Comparison of ENCODE assay signal across 10 mouse cellular contexts in the genomic region with DNA sequence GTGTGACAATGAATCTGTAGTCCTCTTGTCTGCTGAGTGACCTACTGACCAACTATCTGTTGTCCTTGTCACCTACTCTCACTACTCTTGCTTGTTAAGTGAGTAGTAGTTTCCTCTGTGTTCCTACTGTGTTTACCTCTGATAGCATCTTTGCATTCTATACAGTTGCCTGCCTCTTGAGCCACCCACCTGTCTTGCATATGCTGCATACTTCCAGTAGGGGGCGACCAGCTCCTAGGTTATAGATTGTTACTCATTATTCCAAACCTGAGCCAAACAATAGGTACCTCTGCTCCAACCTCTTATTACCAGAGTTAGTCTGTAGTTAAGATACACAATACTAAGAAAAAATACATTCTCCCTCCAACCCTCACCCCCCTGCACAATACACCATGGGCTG. TPM values are rescaled to one million over a fixed set of nuclear protein-coding genes. Genes with fewer than 3 reads are reported as not detected.
A peak's percentile ranks its signal among the peaks of the same experiment; 100 is the strongest.
DNase-seq lines count a peak whose midpoint lies in the region; ATAC-seq and TF ChIP-seq lines count a peak whose summit lies in the region.
"Had no signal": no experiment of that assay in that cellular context is flagged by ENCODE, and none has a peak within 500 bp of the region (broad histone marks: within the 10 kb centered on the region; RNA-seq: fewer than 3 reads in every experiment).

No protein-coding gene starts in this region.

- peak; percentile 88 for TF ChIP-seq CTCF in layer of hippocampus, adult 2 months (conservative IDR thresholded peaks at IDR 0.05)
- TF ChIP-seq CTCF in MEL (IDR thresholded peaks at IDR 0.05 in 2 of 3, conservative IDR thresholded peaks at IDR 0.05 in 1 of 3; ENCODE audit: control insufficient read depth in 1 of 3, insufficient read depth in 1 of 3, low read depth in 2 of 3, low read length in 3 of 3, poor library complexity in 1 of 3, severe bottlenecking in 1 of 3), result peak; percentile 70 to 94 (median 85)
- TF ChIP-seq CTCF in liver, postnatal 0 days (IDR thresholded peaks at IDR 0.05; ENCODE audit: low read depth), result peak; percentile 80

- no peaks in the 10 kb centered on the region for H3K4me1 ChIP-seq in MEL (ENCODE audit: control insufficient read depth in 1 of 2, insufficient read depth in 2 of 2, low read length in 2 of 2)
- H3K4me1 ChIP-seq in liver, postnatal 0 days (ENCODE audit: insufficient read depth), result no peaks in the 10 kb centered on the region
- H3K4me1 ChIP-seq: embryonic facial prominence, embryonic 15.5 days had no signal

- intact Hi-C loops in gastrocnemius, postnatal 36 days (cut with DNase I), result no loop called here

- H3K4me2 ChIP-seq in liver, postnatal 0 days (ENCODE audit: low read depth, low read length), result no peak overlapping the region
- H3K4me2 ChIP-seq: embryonic facial prominence, embryonic 15.5 days had no signal

- H3K79me2 ChIP-seq in MEL (ENCODE audit: control insufficient read depth, insufficient read depth, low read length, poor library complexity), result no peaks in the 10 kb centered on the region

- H3K27ac ChIP-seq in layer of hippocampus, adult 2 months, result no peak overlapping the region
- H3K27ac ChIP-seq in MEL (ENCODE audit: control insufficient read depth, low read depth, low read length), result no peak overlapping the region
- H3K27ac ChIP-seq in liver, postnatal 0 days (ENCODE audit: low read depth), result no peak overlapping the region
- H3K27ac ChIP-seq: embryonic facial prominence, embryonic 15.5 days; macrophage had no signal

- no peaks in the 10 kb centered on the region for H3K36me3 ChIP-seq in MEL (ENCODE audit: control insufficient read depth in 1 of 2, insufficient read depth in 2 of 2, low read length in 2 of 2)
- no peaks in the 10 kb centered on the region for H3K36me3 ChIP-seq in liver, postnatal 0 days (replicated peaks; ENCODE audit: insufficient read depth, low read length)
- H3K36me3 ChIP-seq: embryonic facial prominence, embryonic 15.5 days had no signal

- TF ChIP-seq POLR2A in MEL (IDR thresholded peaks at IDR 0.05; ENCODE audit: control insufficient read depth in 1 of 2, insufficient read depth in 1 of 2, low read depth in 1 of 2, low read length in 2 of 2, poor library complexity in 1 of 2), result no peak

- no peak for DNase-seq in layer of hippocampus, adult 2 months (ENCODE audit: low spot score in 2 of 2)
- no peak for DNase-seq in layer of hippocampus, adult 11-12 months (ENCODE audit: low spot score)
- peak; percentile 60 for DNase-seq in MEL (ENCODE audit: low read depth, low spot score)
- DNase-seq in embryo, embryonic 10.5 days (ENCODE audit: low spot score), result peak; percentile 61
- DNase-seq in liver, postnatal 0 days, result no peak
- DNase-seq in Muller cell, postnatal 12 days (ENCODE audit: inconsistent ontology term), result no peak
- no peak for DNase-seq in gastrocnemius, postnatal 36 days
- no peak for DNase-seq in left cerebral cortex, adult 11 months (ENCODE audit: low spot score)

- no peak; the same call in 1 of the 2 replicates for ATAC-seq in liver, postnatal 0 days

- no peak overlapping the region for H3K4me3 ChIP-seq in layer of hippocampus, adult 2 months
- no peak overlapping the region for H3K4me3 ChIP-seq in MEL (ENCODE audit: control insufficient read depth in 1 of 2, insufficient read depth in 1 of 2, low read depth in 2 of 2, low read length in 2 of 2)
- H3K4me3 ChIP-seq in liver, postnatal 0 days (ENCODE audit: low read depth, low read length), result no peak overlapping the region
- H3K4me3 ChIP-seq: embryonic facial prominence, embryonic 15.5 days had no signal

- TF ChIP-seq EP300 in MEL (IDR thresholded peaks at IDR 0.05; ENCODE audit: low read depth in 1 of 2, low read length in 2 of 2), result no peak
- no peak for TF ChIP-seq EP300 in liver, postnatal 0 days (IDR thresholded peaks at IDR 0.05; ENCODE audit: low read depth)

- no peaks in the 10 kb centered on the region for H3K9me3 ChIP-seq in MEL (replicated peaks; ENCODE audit: insufficient read depth, low read length)
- H3K9me3 ChIP-seq in liver, postnatal 0 days (ENCODE audit: low read length), result no peaks in the 10 kb centered on the region
- H3K9me3 ChIP-seq: embryonic facial prominence, embryonic 15.5 days had no signal

- H3K9ac ChIP-seq in MEL (ENCODE audit: control insufficient read depth, low read depth, low read length, poor library complexity, severe bottlenecking), result no peak overlapping the region
- H3K9ac ChIP-seq in liver, postnatal 0 days (replicated peaks), result no peak overlapping the region
- H3K9ac ChIP-seq: embryonic facial prominence, embryonic 15.5 days had no signal

- peaks cover 18 to 23% of the 10 kb centered on the region in 2 experiments for H3K27me3 ChIP-seq in MEL (ENCODE audit: control insufficient read depth in 1 of 2, insufficient read depth in 2 of 2, low read length in 2 of 2)
- 0 out of 2 replicates have a peak, but pooled peaks cover 6% of the 10 kb centered on the region for H3K27me3 ChIP-seq in liver, postnatal 0 days (ENCODE audit: insufficient read depth, low read length)

- TF ChIP-seq RAD21 in MEL (IDR thresholded peaks at IDR 0.05; ENCODE audit: low read depth, low read length), result peak; percentile 86

- WGBS in liver, postnatal 0 days (ENCODE audit: insufficient replicate concordance), result 0% methylated on average over 1 of the region's 1 CpGs

TF ChIP-seq in MEL, 35 proteins besides CTCF, POLR2A, EP300 and RAD21:
- TF ChIP-seq MAFK (IDR thresholded peaks at IDR 0.05; ENCODE audit: borderline replicate concordance, low read depth, low read length) (no peak), HCFC1 (IDR thresholded peaks at IDR 0.05; ENCODE audit: low read depth, low read length) (no peak), ZC3H11A (IDR thresholded peaks at IDR 0.05; ENCODE audit: low read depth, low read length) (peak; percentile 59; the same call in 1 of the 2 replicates), SMC3 (IDR thresholded peaks at IDR 0.05; ENCODE audit: low read depth, low read length) (peak; percentile 67), MAX (IDR thresholded peaks at IDR 0.05; ENCODE audit: low read length) (no peak), MYC (IDR thresholded peaks at IDR 0.05; ENCODE audit: low read depth, low read length) (no peak), RCOR1 (IDR thresholded peaks at IDR 0.05; ENCODE audit: low read depth, low read length) (no peak), SIN3A (IDR thresholded peaks at IDR 0.05; ENCODE audit: low read length) (no peak), KAT2A (conservative IDR thresholded peaks at IDR 0.05; ENCODE audit: low read depth, low read length) (no peak), CHD1 (IDR thresholded peaks at IDR 0.05; ENCODE audit: low read depth, low read length) (no peak), NRF1 (IDR thresholded peaks at IDR 0.05; ENCODE audit: insufficient read depth, low read depth, low read length, poor library complexity, severe bottlenecking) (no peak), UBTF (IDR thresholded peaks at IDR 0.05; ENCODE audit: borderline replicate concordance, insufficient read depth, low read depth, low read length) (no peak)

RNA-seq across cellular contexts. Expression of gene Robo4, which starts 4.7 kb away (rescaled TPM):
- 1 to 10 TPM; 4.9 to 5.8 TPM for total RNA-seq in layer of hippocampus, adult 2 months (2021)
- total RNA-seq in MEL (2012; rRNA removed), result not detected in 2 replicates
- not detected for polyA plus RNA-seq in MEL (2012; ENCODE audit: insufficient read depth in 1 of 2, insufficient read length in 2 of 2, low read depth in 1 of 2, low replicate concordance in 2 of 2, missing spikeins in 1 of 2)
- 2.5 and 3.5 TPM in 2 replicates for polyA plus RNA-seq in liver, postnatal 0 days (2015; fragmentation: Nextera tagmentation; extraction: Ambion mirVana)
- total RNA-seq in gastrocnemius, postnatal 36 days (2021), result 1 to 10 TPM; 8.2 to 8.6 TPM
- polyA plus RNA-seq: macrophage had no signal

RNA-seq across cellular contexts. Expression of gene Robo3, which starts 26.7 kb away (rescaled TPM):
- total RNA-seq in layer of hippocampus, adult 2 months (2021), result 10 to 100 TPM; 14.8 to 19.0 TPM
- total RNA-seq in MEL (2012; rRNA removed), result not detected in 2 replicates
- not detected for polyA plus RNA-seq in MEL (2012; ENCODE audit: insufficient read depth in 1 of 2, insufficient read length in 2 of 2, low read depth in 1 of 2, low replicate concordance in 2 of 2, missing spikeins in 1 of 2)
- polyA plus RNA-seq in liver, postnatal 0 days (2015; fragmentation: Nextera tagmentation; extraction: Ambion mirVana), result 0.05 and 0.06 TPM in 2 replicates
- not detected for total RNA-seq in gastrocnemius, postnatal 36 days (2021)
- polyA plus RNA-seq: macrophage had no signal

RNA-seq across cellular contexts. Expression of gene Hepacam, which starts 39.2 kb away (rescaled TPM):
- total RNA-seq in layer of hippocampus, adult 2 months (2021), result 10 to 100 TPM; 65.9 to 68.1 TPM
- total RNA-seq in MEL (2012; rRNA removed), result 0.04 TPM in 1 of 2 replicates, not detected in the other
- under 1 TPM in 1 of 2 experiments, not detected in 1; 0.01 TPM for polyA plus RNA-seq in MEL (2012; ENCODE audit: insufficient read depth in 1 of 2, insufficient read length in 2 of 2, low read depth in 1 of 2, low replicate concordance in 2 of 2, missing spikeins in 1 of 2)
- not detected in 2 replicates for polyA plus RNA-seq in liver, postnatal 0 days (2015; fragmentation: Nextera tagmentation; extraction: Ambion mirVana)
- under 1 TPM; 0.08 to 0.52 TPM for total RNA-seq in gastrocnemius, postnatal 36 days (2021)
- polyA plus RNA-seq: macrophage had no signal

RNA-seq across cellular contexts. Expression of gene Ccdc15, which starts 58.1 kb away (rescaled TPM):
- total RNA-seq in layer of hippocampus, adult 2 months (2021), result 1 to 10 TPM; 1.6 to 3.1 TPM
- 3.7 and 4.3 TPM in 2 replicates for total RNA-seq in MEL (2012; rRNA removed)
- 1 to 10 TPM in 1 of 2 experiments, not detected in 1; 4.0 TPM for polyA plus RNA-seq in MEL (2012; ENCODE audit: insufficient read depth in 1 of 2, insufficient read length in 2 of 2, low read depth in 1 of 2, low replicate concordance in 2 of 2, missing spikeins in 1 of 2)
- polyA plus RNA-seq in liver, postnatal 0 days (2015; fragmentation: Nextera tagmentation; extraction: Ambion mirVana), result 2.6 and 2.7 TPM in 2 replicates
- 1 to 10 TPM; 1.1 to 1.5 TPM for total RNA-seq in gastrocnemius, postnatal 36 days (2021)

Comparison
In these comparisons a context has a peak if more than half of its experiments do, and no peak if none do; other contexts are left out.
1. DNase-seq: peak in MEL (single experiment) and embryo, embryonic 10.5 days (single experiment); none in layer of hippocampus, adult 2 months (0 of 2), layer of hippocampus, adult 11-12 months (single experiment), liver, postnatal 0 days (single experiment), Muller cell, postnatal 12 days (single experiment), gastrocnemius, postnatal 36 days (0 of 2) and left cerebral cortex, adult 11 months (single experiment).
2. RNA of gene Robo3, which starts 26.7 kb away (total RNA-seq): 14.8 to 19.0 TPM in layer of hippocampus, adult 2 months; not detected in MEL and not detected in gastrocnemius, postnatal 36 days; every median in the first group is over 10 times any median in the second.
3. RNA of gene Hepacam, which starts 39.2 kb away (total RNA-seq): 65.9 to 68.1 TPM in layer of hippocampus, adult 2 months; 0.08 to 0.52 TPM in gastrocnemius, postnatal 36 days and 0.04 TPM in MEL; every median in the first group is over 10 times any median in the second.
4. Peak in every context shown above with its lines, with median percentiles within 50 percentile points of each other: CTCF ChIP-seq.